In the genomic region with DNA sequence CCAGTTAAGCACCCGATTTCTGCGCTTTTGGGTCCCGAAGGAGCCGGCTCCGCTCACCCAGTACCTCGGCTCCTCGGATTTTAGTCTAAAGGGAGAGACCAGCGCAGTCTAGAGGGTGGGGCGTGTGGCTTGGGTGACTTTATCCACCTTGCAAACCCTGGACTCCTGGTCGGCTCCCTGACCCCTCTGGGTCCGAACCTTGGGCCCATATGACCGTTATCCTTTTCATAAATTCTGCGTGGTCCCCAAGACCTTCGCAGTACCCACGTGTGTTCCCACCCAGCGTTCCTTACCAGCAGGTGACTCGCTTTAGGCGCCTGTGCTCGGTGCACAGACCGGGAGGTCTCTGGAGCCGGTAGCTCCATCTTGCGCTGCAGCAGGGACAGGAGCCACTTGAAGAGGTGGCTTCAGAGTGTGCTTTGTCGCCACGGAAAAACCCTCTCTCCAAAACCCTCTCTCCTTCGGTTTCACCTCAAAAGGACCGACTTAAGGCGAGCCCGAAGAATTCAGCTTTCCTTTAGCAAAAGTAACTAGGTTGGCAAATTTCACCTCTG, we compare ENCODE assay signal across 8 mouse cellular contexts.
DNase-seq lines count a peak whose midpoint lies in the region; ATAC-seq and TF ChIP-seq lines count a peak whose summit lies in the region.

No protein-coding gene starts in this region.

- H3K9me3 ChIP-seq in ES-E14 (ENCODE audit: control insufficient read depth, insufficient read depth, low read depth, low read length) = no peaks in the 10 kb centered on the region
- H3K9me3 ChIP-seq in forebrain, embryonic 13.5 days (replicated peaks) = no peaks in the 10 kb centered on the region
- no peaks in the 10 kb centered on the region for H3K9me3 ChIP-seq in limb, embryonic 14.5 days (ENCODE audit: control insufficient read depth, low read length)
- no peaks in the 10 kb centered on the region for H3K9me3 ChIP-seq in neural tube, embryonic 15.5 days (replicated peaks)

- ATAC-seq in forebrain, embryonic 13.5 days = peak; percentile 77
- peak; percentile 39; the same call in 1 of the 2 replicates for ATAC-seq in limb, embryonic 14.5 days (ENCODE audit: low FRiP score, low read depth)
- peak; percentile 82 for ATAC-seq in neural tube, embryonic 15.5 days (ENCODE audit: low FRiP score)
- ATAC-seq in activated CD4-positive, CD25-positive, alpha-beta regulatory T cell, adult 4 months = no peak

- in situ Hi-C loops in ES-E14 (cut with MboI; ENCODE audit: low sequenced_read_pairs in 2 of 2, unreplicated experiment in 2 of 2) = loop anchor here (25.0 kb wide), 1 partner anchor 858 kb away; no protein-coding TSS in a partner anchor

- H3K4me1 ChIP-seq in ES-E14 (ENCODE audit: control insufficient read depth in 2 of 2, insufficient read depth in 2 of 2, low read length in 2 of 2, poor library complexity in 1 of 2) = no peaks in the 10 kb centered on the region
- peaks cover 13% of the 10 kb centered on the region for H3K4me1 ChIP-seq in forebrain, embryonic 13.5 days
- peaks cover 4% of the 10 kb centered on the region; the same call in 1 of the 2 replicates for H3K4me1 ChIP-seq in limb, embryonic 14.5 days (ENCODE audit: control insufficient read depth, insufficient read depth, low read length)
- H3K4me1 ChIP-seq in neural tube, embryonic 15.5 days = peaks cover 33% of the 10 kb centered on the region

- no peak for DNase-seq in gastrocnemius, adult 2 months
- DNase-seq in gastrocnemius, postnatal 25 days = no peak
- DNase-seq in ES-E14 (ENCODE audit: low read depth, low spot score) = no peak
- DNase-seq in limb, embryonic 14.5 days (ENCODE audit: low spot score) = no peak
- no peak for DNase-seq in layer of hippocampus, adult 9-10 months (ENCODE audit: low spot score)

- H3K27me3 ChIP-seq in forebrain, embryonic 13.5 days = peaks cover 21% of the 10 kb centered on the region; the same call in 1 of the 2 replicates
- H3K27me3 ChIP-seq in limb, embryonic 14.5 days (ENCODE audit: control insufficient read depth, insufficient read depth, low read length) = peaks cover 15% of the 10 kb centered on the region
- peaks cover 4% of the 10 kb centered on the region; the same call in 1 of the 2 replicates for H3K27me3 ChIP-seq in neural tube, embryonic 15.5 days (replicated peaks)

- intact Hi-C loops in gastrocnemius, adult 2 months (cut with DNase I) = no loop called here

- no peaks in the 10 kb centered on the region for H3K36me3 ChIP-seq in ES-E14 (ENCODE audit: control insufficient read depth, insufficient read depth, low read length, poor library complexity, severe bottlenecking)
- no peaks in the 10 kb centered on the region for H3K36me3 ChIP-seq in forebrain, embryonic 13.5 days (ENCODE audit: poor library complexity, severe bottlenecking)
- no peaks in the 10 kb centered on the region for H3K36me3 ChIP-seq in limb, embryonic 14.5 days (ENCODE audit: control insufficient read depth, insufficient read depth, low read length)
- no peaks in the 10 kb centered on the region for H3K36me3 ChIP-seq in neural tube, embryonic 15.5 days

- peak overlapping the region; percentile 74 for H3K27ac ChIP-seq in gastrocnemius, adult 2 months
- H3K27ac ChIP-seq in ES-E14 (ENCODE audit: insufficient read depth, low read depth, low read length, poor library complexity, severe bottlenecking) = no peak overlapping the region
- H3K27ac ChIP-seq in forebrain, embryonic 13.5 days = no peak overlapping the region
- H3K27ac ChIP-seq in limb, embryonic 14.5 days (replicated peaks; ENCODE audit: low read depth, low read length) = no peak overlapping the region
- peak overlapping the region; percentile 54 for H3K27ac ChIP-seq in neural tube, embryonic 15.5 days (replicated peaks)

- peak overlapping the region; percentile 93 for H3K4me2 ChIP-seq in forebrain, embryonic 13.5 days
- H3K4me2 ChIP-seq in limb, embryonic 14.5 days (replicated peaks; ENCODE audit: low read depth, low read length, severe bottlenecking) = peak overlapping the region; percentile 96
- H3K4me2 ChIP-seq in neural tube, embryonic 15.5 days = peak overlapping the region; percentile 91

- H3K4me3 ChIP-seq in gastrocnemius, adult 2 months = peak overlapping the region; percentile 85
- peak overlapping the region; percentile 68 to 78 for H3K4me3 ChIP-seq in ES-E14 (ENCODE audit: insufficient read depth in 1 of 2, low read depth in 1 of 2, low read length in 2 of 2, poor library complexity in 1 of 2, severe bottlenecking in 1 of 2)
- H3K4me3 ChIP-seq in forebrain, embryonic 13.5 days = peak overlapping the region; percentile 71
- H3K4me3 ChIP-seq in limb, embryonic 14.5 days (replicated peaks; ENCODE audit: low read length) = peak overlapping the region; percentile 61
- peak overlapping the region; percentile 58 for H3K4me3 ChIP-seq in neural tube, embryonic 15.5 days (replicated peaks)

- no peak for TF ChIP-seq CTCF in gastrocnemius, adult 2 months (IDR thresholded peaks at IDR 0.05)

- under 1% methylated on average over 28 of the region's 28 CpGs for WGBS in forebrain, embryonic 13.5 days
- WGBS in limb, embryonic 14.5 days = 2% methylated on average over 26 of the region's 28 CpGs
- WGBS in neural tube, embryonic 15.5 days = 1% methylated on average over 28 of the region's 28 CpGs

- TF ChIP-seq POLR2A in limb, embryonic 14.5 days (IDR thresholded peaks at IDR 0.05; ENCODE audit: borderline replicate concordance, extremely low read depth, insufficient read depth, insufficient read length) = no peak

- peak overlapping the region; percentile 44; the same call in 1 of the 2 replicates for H3K9ac ChIP-seq in ES-E14 (ENCODE audit: insufficient read depth, low read depth, low read length, poor library complexity, severe bottlenecking)
- peak overlapping the region; percentile 76 for H3K9ac ChIP-seq in forebrain, embryonic 13.5 days
- peak overlapping the region; percentile 55 for H3K9ac ChIP-seq in limb, embryonic 14.5 days (ENCODE audit: low read depth, low read length, severe bottlenecking)
- H3K9ac ChIP-seq in neural tube, embryonic 15.5 days (replicated peaks) = peak overlapping the region; percentile 60

TF ChIP-seq in ES-E14, 5 proteins besides CTCF, POLR2A, EP300 and RAD21:
- TF ChIP-seq MAFK (IDR thresholded peaks at IDR 0.05; ENCODE audit: insufficient read depth, low read depth, low read length) (no peak), CHD2 (IDR thresholded peaks at IDR 0.05; ENCODE audit: low read depth, low read length) (no peak), HCFC1 (IDR thresholded peaks at IDR 0.05; ENCODE audit: borderline replicate concordance, insufficient read depth, low read length) (no peak), ZC3H11A (IDR thresholded peaks at IDR 0.05; ENCODE audit: borderline replicate concordance, low read depth, low read length) (no peak), ZNF384 (IDR thresholded peaks at IDR 0.05; ENCODE audit: low read depth, low read length) (no peak)

Comparison
In these comparisons a context has a peak if more than half of its experiments do, and no peak if none do; other contexts are left out.
1. H3K27ac ChIP-seq: peak in gastrocnemius, adult 2 months (single experiment) and neural tube, embryonic 15.5 days (single experiment); none in ES-E14 (single experiment), forebrain, embryonic 13.5 days (single experiment) and limb, embryonic 14.5 days (single experiment).
2. Peak in every context shown above with its lines, with median percentiles within 50 percentile points of each other: H3K4me3 ChIP-seq, H3K9ac ChIP-seq and H3K4me2 ChIP-seq.